8 mouse cellular contexts compared by ENCODE assay signal in genomic region chr10:12869029-12869671, GRCm38 (mm10). TPM values are rescaled to one million over a fixed set of nuclear protein-coding genes. Genes with fewer than 3 reads are reported as not detected.
DNase-seq lines count a peak whose midpoint lies in the region; ATAC-seq and TF ChIP-seq lines count a peak whose summit lies in the region.

Utrn (minus strand) TSS chr10:12869365.

- peaks cover 5% of the 10 kb centered on the region for H3K4me1 ChIP-seq in bone marrow macrophage, adult 2 months (ENCODE audit: control insufficient read depth, insufficient read depth, low read length)
- H3K4me1 ChIP-seq in heart, embryonic 12.5 days (replicated peaks): peaks cover 13% of the 10 kb centered on the region
- 0 out of 2 replicates have a peak, but pooled peaks cover 3% of the 10 kb centered on the region for H3K4me1 ChIP-seq in kidney, postnatal 0 days (replicated peaks; ENCODE audit: insufficient read depth, low read length)
- H3K4me1 ChIP-seq in liver, postnatal 0 days (ENCODE audit: insufficient read depth): peaks cover 14% of the 10 kb centered on the region
- H3K4me1 ChIP-seq in neural tube, embryonic 13.5 days (replicated peaks): peaks cover 27% of the 10 kb centered on the region

- H3K36me3 ChIP-seq in heart, embryonic 12.5 days: no peaks in the 10 kb centered on the region
- H3K36me3 ChIP-seq in kidney, postnatal 0 days (ENCODE audit: insufficient read depth, low read length): no peaks in the 10 kb centered on the region
- no peaks in the 10 kb centered on the region for H3K36me3 ChIP-seq in liver, postnatal 0 days (replicated peaks; ENCODE audit: insufficient read depth, low read length)
- no peaks in the 10 kb centered on the region for H3K36me3 ChIP-seq in neural tube, embryonic 13.5 days

- TF ChIP-seq EP300 in liver, postnatal 0 days (IDR thresholded peaks at IDR 0.05; ENCODE audit: low read depth): no peak

- no peak for TF ChIP-seq POLR2A in bone marrow macrophage, adult 2 months (IDR thresholded peaks at IDR 0.05; ENCODE audit: borderline replicate concordance, low read depth, low read length)

- H3K4me2 ChIP-seq in heart, embryonic 12.5 days: peak within 1 kb of the TSS; percentile 77
- peak within 1 kb of the TSS; percentile 79 for H3K4me2 ChIP-seq in kidney, postnatal 0 days (ENCODE audit: low read length)
- peak within 1 kb of the TSS; percentile 90 for H3K4me2 ChIP-seq in liver, postnatal 0 days (ENCODE audit: low read depth, low read length)
- peak within 1 kb of the TSS; percentile 95 for H3K4me2 ChIP-seq in neural tube, embryonic 13.5 days

- H3K4me3 ChIP-seq in bone marrow macrophage, adult 2 months (ENCODE audit: insufficient read depth, low read length): peak within 1 kb of the TSS; percentile 70
- peak within 1 kb of the TSS; percentile 69 for H3K4me3 ChIP-seq in heart, embryonic 12.5 days
- peak within 1 kb of the TSS; percentile 76 for H3K4me3 ChIP-seq in kidney, postnatal 0 days (replicated peaks; ENCODE audit: low read depth, low read length)
- H3K4me3 ChIP-seq in liver, postnatal 0 days (ENCODE audit: low read depth, low read length): peak within 1 kb of the TSS; percentile 82
- H3K4me3 ChIP-seq in neural tube, embryonic 13.5 days: peak within 1 kb of the TSS; percentile 74

- no peaks in the 10 kb centered on the region for H3K27me3 ChIP-seq in heart, embryonic 12.5 days (replicated peaks)
- no peaks in the 10 kb centered on the region for H3K27me3 ChIP-seq in kidney, postnatal 0 days (ENCODE audit: insufficient read depth, low read length)
- no peaks in the 10 kb centered on the region for H3K27me3 ChIP-seq in liver, postnatal 0 days (ENCODE audit: insufficient read depth, low read length)
- peaks cover 10% of the 10 kb centered on the region for H3K27me3 ChIP-seq in neural tube, embryonic 13.5 days

- H3K27ac ChIP-seq in bone marrow macrophage, adult 2 months (ENCODE audit: insufficient read depth, low read depth, low read length): peak within 1 kb of the TSS; percentile 85
- peak within 1 kb of the TSS; percentile 93 for H3K27ac ChIP-seq in heart, embryonic 12.5 days (ENCODE audit: poor library complexity, severe bottlenecking)
- H3K27ac ChIP-seq in kidney, postnatal 0 days: peak within 1 kb of the TSS; percentile 95
- peak within 1 kb of the TSS; percentile 99 for H3K27ac ChIP-seq in liver, postnatal 0 days (ENCODE audit: low read depth)
- H3K27ac ChIP-seq in neural tube, embryonic 13.5 days (replicated peaks): peak within 1 kb of the TSS; percentile 79

- under 1% methylated on average over 76 of the region's 77 CpGs for WGBS in heart, embryonic 12.5 days
- under 1% methylated on average over 77 of the region's 77 CpGs for WGBS in kidney, postnatal 0 days
- WGBS in liver, postnatal 0 days (ENCODE audit: insufficient replicate concordance): 5% methylated on average over 58 of the region's 77 CpGs
- WGBS in neural tube, embryonic 13.5 days: under 1% methylated on average over 61 of the region's 77 CpGs

- H3K9me3 ChIP-seq in heart, embryonic 12.5 days (replicated peaks): no peaks in the 10 kb centered on the region
- H3K9me3 ChIP-seq in kidney, postnatal 0 days (replicated peaks; ENCODE audit: low read length): no peaks in the 10 kb centered on the region
- H3K9me3 ChIP-seq in liver, postnatal 0 days (ENCODE audit: low read length): no peaks in the 10 kb centered on the region
- H3K9me3 ChIP-seq in neural tube, embryonic 13.5 days: no peaks in the 10 kb centered on the region

- peak within 1 kb of the TSS; percentile 88 for H3K9ac ChIP-seq in heart, embryonic 12.5 days
- peak within 1 kb of the TSS; percentile 95 for H3K9ac ChIP-seq in kidney, postnatal 0 days (ENCODE audit: low read depth, low read length)
- H3K9ac ChIP-seq in liver, postnatal 0 days (replicated peaks): peak within 1 kb of the TSS; percentile 84
- peak within 1 kb of the TSS; percentile 77 for H3K9ac ChIP-seq in neural tube, embryonic 13.5 days

- ATAC-seq in erythroblast, adult 5-6 weeks (replicated peaks; ENCODE audit: low FRiP score, poor library complexity, severe bottlenecking): no peak
- ATAC-seq in heart, embryonic 12.5 days (ENCODE audit: insufficient number of reproducible peaks, low FRiP score): peak; percentile 89
- ATAC-seq in kidney, postnatal 0 days (replicated peaks; ENCODE audit: low FRiP score, low read depth): peak; percentile 88
- ATAC-seq in liver, postnatal 0 days: peak; percentile 86
- ATAC-seq in neural tube, embryonic 13.5 days (ENCODE audit: low read depth): peak; percentile 83

- TF ChIP-seq CTCF in bone marrow macrophage, adult 2 months (IDR thresholded peaks at IDR 0.05; ENCODE audit: low read depth, low read length): no peak
- no peak for TF ChIP-seq CTCF in kidney, postnatal 0 days (IDR thresholded peaks at IDR 0.05; ENCODE audit: low read depth)
- TF ChIP-seq CTCF in liver, postnatal 0 days (IDR thresholded peaks at IDR 0.05; ENCODE audit: low read depth): no peak

- peak; percentile 65 for DNase-seq in CD4-positive, CD25-positive, alpha-beta regulatory T cell, adult 2 months (ENCODE audit: low read depth, low spot score)
- DNase-seq in kidney, postnatal 0 days (ENCODE audit: low spot score): peak; percentile 94
- DNase-seq in liver, postnatal 0 days: peak; percentile 86
- DNase-seq in thymus, adult 18-20 months: peak; percentile 54 to 59

RNA-seq across cellular contexts. Expression of gene Utrn, which starts in this region (rescaled TPM):
- polyA plus RNA-seq in bone marrow macrophage, adult 2 months (2012; ENCODE audit: insufficient read depth, insufficient read length, missing spikeins): 14.5 and 18.1 TPM in 2 replicates
- total RNA-seq in erythroblast, adult 5-6 weeks (2015; ENCODE audit: low replicate concordance): 25.5 and 40.7 TPM in 2 replicates
- 46.3 and 46.7 TPM in 2 replicates for total RNA-seq in erythroblast, adult 5-6 weeks (2017; ENCODE audit: low replicate concordance)
- 66.8 and 69.2 TPM in 2 replicates for polyA plus RNA-seq in heart, embryonic 12.5 days (2016; fragmentation: Nextera tagmentation; extraction: Ambion mirVana)
- 59.0 and 69.6 TPM in 2 replicates for polyA plus RNA-seq in kidney, postnatal 0 days (2015; fragmentation: Nextera tagmentation; extraction: Ambion mirVana)
- 8.0 and 9.7 TPM in 2 replicates for polyA plus RNA-seq in liver, postnatal 0 days (2015; fragmentation: Nextera tagmentation; extraction: Ambion mirVana)
- 34.3 and 34.6 TPM in 2 replicates for polyA plus RNA-seq in neural tube, embryonic 13.5 days (2015; fragmentation: Nextera tagmentation; extraction: Ambion mirVana)
